Mouse (Mus musculus): ENCODE data around the gene Rbm44. TPM values are rescaled to one million over a fixed set of nuclear protein-coding genes. Genes with fewer than 3 reads are reported as not detected.

Rbm44 gene
- polyA plus RNA-seq (2015; fragmentation: Nextera tagmentation; extraction: Ambion mirVana): 0.90 and 1.4 TPM in 2 replicates

DNA sequence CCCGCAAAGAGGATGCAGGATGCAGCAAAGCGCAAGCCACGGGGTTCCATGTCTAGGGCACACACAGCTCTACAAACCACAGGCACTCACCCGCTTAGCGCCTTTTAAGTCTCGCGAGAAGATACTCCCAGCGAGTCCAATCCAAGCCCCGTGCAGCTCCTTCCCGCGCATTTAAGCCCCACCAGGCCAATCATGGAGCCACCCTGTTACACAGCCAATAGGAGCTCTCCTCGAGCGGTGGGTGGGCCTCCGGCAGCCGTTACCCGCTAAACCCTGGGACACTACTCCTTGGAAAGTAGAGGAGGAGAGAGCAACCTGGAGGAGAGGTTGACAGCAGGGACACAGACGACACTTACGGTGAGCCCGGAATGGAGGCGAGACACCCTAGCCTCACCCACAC, at the start of gene Rbm44:
TSS of gene Rbm44 (plus strand) at position 277 of the 400 bp plus-strand sequence.
- no peaks in the 10 kb centered on the region for H3K36me3 ChIP-seq (replicated peaks)
- 64% methylated on average over 20 of the region's 20 CpGs for WGBS (ENCODE audit: insufficient replicate concordance)
- H3K27ac ChIP-seq (replicated peaks): no peak within 1 kb of the TSS
- no peak within 1 kb of the TSS for H3K9ac ChIP-seq
- H3K4me3 ChIP-seq (replicated peaks): peak within 1 kb of the TSS; percentile 25
- H3K9me3 ChIP-seq (replicated peaks): no peaks in the 10 kb centered on the region
- H3K27me3 ChIP-seq: no peaks in the 10 kb centered on the region
- no peaks in the 10 kb centered on the region for H3K4me1 ChIP-seq (replicated peaks)
- peak within 1 kb of the TSS; percentile 0; the same call in 1 of the 2 replicates for H3K4me2 ChIP-seq
- peak; percentile 74 for ATAC-seq (ENCODE audit: insufficient read depth)

DNA sequence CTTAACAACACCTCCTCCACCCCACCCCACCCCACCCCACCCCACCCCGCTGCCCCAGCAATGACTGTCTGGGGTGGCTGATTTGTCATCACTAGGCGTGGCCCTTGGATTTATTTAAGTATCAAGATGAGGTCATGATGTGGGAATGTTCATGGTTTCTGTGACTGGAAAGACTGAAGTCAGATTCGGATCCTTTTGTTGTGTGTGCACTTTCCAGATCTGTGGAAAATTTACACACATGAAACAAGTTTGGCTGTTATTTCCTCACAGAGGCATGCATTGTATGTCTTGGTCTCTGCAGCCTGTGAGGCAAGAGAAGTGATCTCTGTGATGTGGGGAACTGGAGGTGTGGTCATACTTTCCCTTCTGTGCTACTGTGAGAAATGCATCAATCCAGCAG, 49.6 kb upstream of the Rbm44 start:
- peaks cover 24% of the 10 kb centered on the region for H3K4me1 ChIP-seq (replicated peaks)
- ATAC-seq (ENCODE audit: insufficient read depth): no peak
- no peaks in the 10 kb centered on the region for H3K36me3 ChIP-seq (replicated peaks)
- no peaks in the 10 kb centered on the region for H3K27me3 ChIP-seq
- no peaks in the 10 kb centered on the region for H3K9me3 ChIP-seq (replicated peaks)
- H3K27ac ChIP-seq (replicated peaks): no peak overlapping the region
- H3K4me3 ChIP-seq (replicated peaks): no peak overlapping the region
- 50% methylated on average over 3 of the region's 3 CpGs for WGBS (ENCODE audit: insufficient replicate concordance)
- H3K4me2 ChIP-seq: no peak overlapping the region
- no peak overlapping the region for H3K9ac ChIP-seq

DNA sequence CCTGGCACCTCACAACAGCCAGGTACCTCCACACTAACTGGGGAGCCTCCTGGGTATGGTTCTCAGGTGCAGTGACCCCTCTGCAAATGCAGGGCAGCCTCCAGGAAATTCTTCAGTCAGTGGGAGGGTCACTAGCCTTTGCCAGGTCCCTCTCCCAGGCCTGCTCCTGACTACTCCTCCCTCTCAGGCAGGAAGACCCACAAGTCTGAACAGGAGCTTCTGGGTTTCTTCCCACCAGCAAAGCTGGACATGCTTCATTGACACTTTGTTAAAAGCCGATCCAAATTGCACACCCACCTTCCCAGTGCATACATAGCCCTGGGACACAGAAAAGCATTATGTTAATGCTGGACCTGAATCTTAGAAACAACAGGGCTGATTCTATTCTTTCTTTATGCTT, 49.0 kb upstream of the Rbm44 start:
- H3K9me3 ChIP-seq (replicated peaks): no peaks in the 10 kb centered on the region
- H3K27me3 ChIP-seq: no peaks in the 10 kb centered on the region
- H3K27ac ChIP-seq (replicated peaks): no peak overlapping the region
- peaks cover 25% of the 10 kb centered on the region for H3K4me1 ChIP-seq (replicated peaks)
- ATAC-seq (ENCODE audit: insufficient read depth): no peak
- no peak overlapping the region for H3K9ac ChIP-seq
- no peaks in the 10 kb centered on the region for H3K36me3 ChIP-seq (replicated peaks)
- no peak overlapping the region for H3K4me3 ChIP-seq (replicated peaks)
- 55% methylated on average over 1 of the region's 1 CpGs for WGBS (ENCODE audit: insufficient replicate concordance)
- H3K4me2 ChIP-seq: no peak overlapping the region

DNA sequence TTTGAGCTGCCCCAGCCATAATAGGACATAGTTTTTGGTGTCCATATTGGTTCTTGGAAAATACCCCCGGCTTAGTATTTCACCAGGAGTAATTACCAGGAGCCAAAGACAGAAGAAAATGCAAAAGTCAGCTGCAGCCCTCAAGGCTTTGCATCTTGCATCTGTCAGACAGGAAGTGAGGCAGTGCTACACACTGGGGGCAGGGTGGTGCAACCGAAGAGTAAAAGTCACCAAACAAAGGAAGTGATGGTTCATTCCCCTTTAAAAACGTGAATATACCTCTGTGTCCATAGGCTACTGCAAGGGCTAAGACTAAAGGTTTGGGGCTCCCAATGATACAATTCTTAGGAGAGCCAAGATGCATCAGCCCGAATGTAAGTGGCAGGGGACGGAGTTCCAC, 48.4 kb upstream of the Rbm44 start:
- no peak overlapping the region for H3K27ac ChIP-seq (replicated peaks)
- WGBS (ENCODE audit: insufficient replicate concordance): 40% methylated on average over 5 of the region's 5 CpGs
- H3K9ac ChIP-seq: no peak overlapping the region
- H3K36me3 ChIP-seq (replicated peaks): no peaks in the 10 kb centered on the region
- H3K4me3 ChIP-seq (replicated peaks): no peak overlapping the region
- no peaks in the 10 kb centered on the region for H3K9me3 ChIP-seq (replicated peaks)
- H3K27me3 ChIP-seq: no peaks in the 10 kb centered on the region
- H3K4me1 ChIP-seq (replicated peaks): peaks cover 31% of the 10 kb centered on the region
- H3K4me2 ChIP-seq: no peak overlapping the region
- ATAC-seq (ENCODE audit: insufficient read depth): no peak

DNA sequence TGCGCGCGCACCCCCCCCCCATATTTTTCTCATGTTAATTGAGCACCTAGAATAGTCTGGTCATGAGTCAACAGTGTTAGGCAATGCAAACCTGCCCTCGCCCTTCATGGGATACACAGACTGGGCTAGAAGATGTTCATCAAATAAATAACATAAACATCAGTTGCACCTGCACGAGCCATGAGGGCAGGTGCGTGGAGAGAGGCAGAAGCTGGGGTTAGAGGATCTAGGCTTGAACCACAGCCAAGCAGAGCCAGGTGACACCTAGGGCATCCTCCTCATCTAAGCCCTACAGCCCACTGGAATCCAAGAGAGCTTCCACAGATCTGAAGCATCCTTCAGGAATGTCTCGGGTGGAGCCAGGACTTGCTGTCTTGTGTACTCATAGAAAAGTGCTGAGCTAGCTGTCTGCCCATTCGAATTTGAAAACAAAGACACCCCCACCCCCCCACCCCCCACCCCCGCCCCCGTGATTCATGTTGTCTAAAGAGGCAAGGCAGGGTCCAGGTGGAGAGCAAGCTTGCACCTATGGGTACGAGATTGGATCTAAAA, 47.5 kb upstream of the Rbm44 start:
- Histone ChIP-seq H3K4me1 (replicated peaks) (peaks cover 31% of the 10 kb centered on the region), H3K4me3 (replicated peaks) (no peak overlapping the region), H3K27ac (replicated peaks) (no peak overlapping the region), H3K4me2 (no peak overlapping the region), H3K9me3 (replicated peaks) (no peaks in the 10 kb centered on the region), H3K9ac (no peak overlapping the region), H3K36me3 (replicated peaks) (no peaks in the 10 kb centered on the region), H3K27me3 (no peaks in the 10 kb centered on the region)
- ATAC-seq (ENCODE audit: insufficient read depth): no peak
- WGBS (ENCODE audit: insufficient replicate concordance): 73% methylated on average over 11 of the region's 11 CpGs

DNA sequence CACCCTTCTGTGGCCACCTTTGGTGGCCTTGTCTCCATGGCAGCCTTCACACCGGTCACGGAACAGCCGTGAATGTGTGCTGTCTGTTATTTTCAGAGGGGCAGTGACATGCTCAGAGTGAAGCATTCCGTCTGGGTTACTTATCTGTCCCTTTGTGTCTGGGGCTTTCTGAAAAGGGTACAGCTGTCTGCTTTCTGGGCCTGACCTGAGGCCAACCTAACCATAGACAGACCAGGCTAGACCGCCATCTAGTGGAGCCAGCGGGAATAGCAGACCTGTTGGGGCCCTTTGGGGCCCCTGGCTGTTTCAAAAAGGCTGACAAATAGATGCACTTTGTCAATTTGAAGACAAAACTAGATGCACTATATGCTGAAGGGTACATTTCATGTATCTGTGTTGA, 46.0 kb upstream of the Rbm44 start:
- H3K4me1 ChIP-seq (replicated peaks): peaks cover 23% of the 10 kb centered on the region; the same call in 1 of the 2 replicates
- no peaks in the 10 kb centered on the region for H3K9me3 ChIP-seq (replicated peaks)
- WGBS (ENCODE audit: insufficient replicate concordance): 17% methylated on average over 6 of the region's 6 CpGs
- H3K27me3 ChIP-seq: no peaks in the 10 kb centered on the region
- H3K27ac ChIP-seq (replicated peaks): no peak overlapping the region
- no peak overlapping the region for H3K9ac ChIP-seq
- no peak for ATAC-seq (ENCODE audit: insufficient read depth)
- H3K4me3 ChIP-seq (replicated peaks): no peak overlapping the region
- no peak overlapping the region for H3K4me2 ChIP-seq
- 0 out of 2 replicates have a peak, but pooled peaks cover 4% of the 10 kb centered on the region for H3K36me3 ChIP-seq (replicated peaks)

DNA sequence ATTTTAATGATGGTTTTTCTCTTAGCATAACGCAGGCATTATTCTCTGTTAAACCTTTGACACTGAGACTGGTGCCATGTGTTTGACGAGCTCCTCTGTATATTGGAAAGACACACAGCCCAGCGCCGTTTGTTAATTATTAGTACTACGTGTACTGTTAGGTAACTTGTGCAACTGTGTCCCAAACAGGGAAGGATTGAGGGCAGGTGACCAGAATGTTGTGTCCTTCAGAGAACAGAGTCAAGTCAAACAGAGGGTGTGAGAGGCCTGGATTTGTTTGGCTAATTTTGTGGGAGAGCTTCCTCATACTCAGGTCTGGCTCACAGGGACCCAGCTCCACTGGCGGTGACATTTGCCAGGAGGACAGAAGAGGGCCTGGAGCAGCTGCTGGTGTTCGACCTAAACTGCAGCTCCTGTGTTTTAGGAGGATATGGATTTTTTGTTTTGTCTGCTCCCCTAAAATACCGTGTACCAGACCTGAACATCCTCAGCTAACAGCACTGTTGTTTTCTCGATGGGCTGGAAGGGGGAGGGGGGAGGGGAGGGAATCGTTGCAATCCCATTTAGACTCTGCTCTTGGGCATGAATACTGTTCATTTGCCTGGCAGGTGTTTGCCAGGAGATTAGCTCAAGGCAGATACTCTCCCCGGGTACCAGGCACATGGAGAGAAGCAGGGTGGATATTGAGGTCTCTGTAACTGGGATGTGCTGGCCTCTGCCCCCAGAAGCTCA, 43.0 kb upstream of the Rbm44 start:
- WGBS (ENCODE audit: insufficient replicate concordance): 61% methylated on average over 11 of the region's 11 CpGs
- ATAC-seq (ENCODE audit: insufficient read depth): peak; percentile 79
- peak overlapping the region; percentile 48 for H3K27ac ChIP-seq (replicated peaks)

DNA sequence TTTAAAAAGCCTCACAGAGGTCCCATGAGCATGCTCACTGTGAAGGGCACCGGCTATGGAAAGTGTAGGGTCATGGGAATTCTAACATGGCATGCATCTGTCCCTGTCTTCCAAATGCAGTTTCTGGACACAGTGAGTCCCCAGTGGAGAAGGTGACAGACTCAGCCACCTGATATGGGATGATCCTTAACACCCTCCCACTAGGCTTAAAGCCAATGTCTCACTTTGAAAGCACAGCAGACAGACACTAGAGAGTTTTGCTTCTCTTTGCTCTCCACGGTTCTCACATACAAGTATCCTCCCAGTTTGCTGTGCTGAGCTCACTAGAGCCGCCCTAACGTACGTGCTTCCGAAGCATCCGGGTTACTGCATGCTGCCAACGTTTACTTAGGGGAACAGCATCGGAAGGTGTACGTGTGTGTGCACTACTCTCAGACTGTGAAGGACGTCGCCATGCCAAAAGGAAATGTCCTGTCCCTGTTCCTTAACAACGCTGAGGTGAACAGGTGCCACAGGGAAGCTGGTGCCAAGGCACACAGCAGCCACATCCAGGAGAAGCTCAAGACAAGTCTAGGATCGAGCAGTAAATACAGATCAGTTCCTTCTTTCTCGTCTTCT, 41.4 kb upstream of the Rbm44 start:
- no peak overlapping the region for H3K4me3 ChIP-seq (replicated peaks)
- no peak for ATAC-seq (ENCODE audit: insufficient read depth)
- H3K4me1 ChIP-seq (replicated peaks): peaks cover 10% of the 10 kb centered on the region; the same call in 1 of the 2 replicates
- no peak overlapping the region for H3K27ac ChIP-seq (replicated peaks)
- no peaks in the 10 kb centered on the region for H3K27me3 ChIP-seq
- 71% methylated on average over 15 of the region's 15 CpGs for WGBS (ENCODE audit: insufficient replicate concordance)
- H3K9ac ChIP-seq: no peak overlapping the region
- peaks cover 19% of the 10 kb centered on the region for H3K36me3 ChIP-seq (replicated peaks)
- no peak overlapping the region for H3K4me2 ChIP-seq
- no peaks in the 10 kb centered on the region for H3K9me3 ChIP-seq (replicated peaks)

More for the DNA sequence above, 43.0 kb upstream of the Rbm44 start:
- peaks cover 11% of the 10 kb centered on the region; the same call in 1 of the 2 replicates for H3K4me1 ChIP-seq (replicated peaks)
- peaks cover 15% of the 10 kb centered on the region for H3K36me3 ChIP-seq (replicated peaks)
- H3K9me3 ChIP-seq (replicated peaks): no peaks in the 10 kb centered on the region
- H3K4me2 ChIP-seq: no peak overlapping the region
- H3K27me3 ChIP-seq: no peaks in the 10 kb centered on the region
- H3K4me3 ChIP-seq (replicated peaks): no peak overlapping the region
- H3K9ac ChIP-seq: no peak overlapping the region

DNA sequence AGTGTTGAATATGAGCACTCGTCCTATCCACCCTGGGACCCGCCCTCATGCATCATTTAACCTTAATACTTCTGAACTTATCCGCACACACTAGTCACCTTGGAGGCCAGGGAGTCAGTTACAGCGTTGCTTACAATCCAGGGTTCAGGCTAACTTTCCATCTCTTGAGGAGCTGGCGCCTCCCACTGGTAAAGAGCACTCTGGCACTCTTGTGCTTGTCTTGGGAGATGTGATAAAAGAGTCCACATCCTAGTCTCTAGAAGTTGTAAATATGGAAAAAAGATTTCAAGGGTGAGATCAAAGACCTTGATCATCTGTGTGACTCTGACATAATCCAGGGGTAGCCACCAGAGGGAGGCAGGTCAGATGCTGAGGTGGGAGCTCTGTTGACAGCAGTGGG, 37.3 kb upstream of the Rbm44 start:
- Histone ChIP-seq H3K36me3 (replicated peaks) (peaks cover 29% of the 10 kb centered on the region), H3K9ac (no peak overlapping the region), H3K27me3 (no peaks in the 10 kb centered on the region), H3K9me3 (replicated peaks) (no peaks in the 10 kb centered on the region), H3K4me3 (replicated peaks) (no peak overlapping the region), H3K27ac (replicated peaks) (no peak overlapping the region), H3K4me1 (replicated peaks) (no peaks in the 10 kb centered on the region), H3K4me2 (no peak overlapping the region)
- ATAC-seq (ENCODE audit: insufficient read depth): no peak
- 57% methylated on average over 5 of the region's 5 CpGs for WGBS (ENCODE audit: insufficient replicate concordance)

DNA sequence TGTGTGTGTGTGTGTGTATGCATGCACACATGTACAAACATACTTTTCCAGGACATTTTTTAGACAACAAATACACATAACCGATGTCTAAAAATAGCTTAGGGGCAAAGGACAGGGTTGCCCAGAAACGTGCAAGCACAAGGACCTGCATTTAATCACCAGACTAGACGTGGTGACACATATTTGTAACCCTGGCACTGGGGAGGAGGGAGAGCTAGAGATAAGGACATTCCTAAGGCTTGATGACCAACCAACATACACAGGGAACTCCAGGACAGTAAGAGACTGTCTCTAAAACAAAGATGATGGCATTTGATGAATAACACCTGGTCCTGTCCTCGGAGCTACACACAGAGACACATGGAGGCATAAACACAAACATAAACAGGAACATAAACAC, 35.6 kb upstream of the Rbm44 start:
- Histone ChIP-seq H3K4me3 (replicated peaks) (no peak overlapping the region), H3K9ac (no peak overlapping the region), H3K4me1 (replicated peaks) (no peaks in the 10 kb centered on the region), H3K27me3 (no peaks in the 10 kb centered on the region), H3K4me2 (no peak overlapping the region), H3K27ac (replicated peaks) (no peak overlapping the region), H3K36me3 (replicated peaks) (peaks cover 36% of the 10 kb centered on the region), H3K9me3 (replicated peaks) (no peaks in the 10 kb centered on the region)
- WGBS (ENCODE audit: insufficient replicate concordance): 47% methylated on average over 4 of the region's 4 CpGs
- no peak for ATAC-seq (ENCODE audit: insufficient read depth)

DNA sequence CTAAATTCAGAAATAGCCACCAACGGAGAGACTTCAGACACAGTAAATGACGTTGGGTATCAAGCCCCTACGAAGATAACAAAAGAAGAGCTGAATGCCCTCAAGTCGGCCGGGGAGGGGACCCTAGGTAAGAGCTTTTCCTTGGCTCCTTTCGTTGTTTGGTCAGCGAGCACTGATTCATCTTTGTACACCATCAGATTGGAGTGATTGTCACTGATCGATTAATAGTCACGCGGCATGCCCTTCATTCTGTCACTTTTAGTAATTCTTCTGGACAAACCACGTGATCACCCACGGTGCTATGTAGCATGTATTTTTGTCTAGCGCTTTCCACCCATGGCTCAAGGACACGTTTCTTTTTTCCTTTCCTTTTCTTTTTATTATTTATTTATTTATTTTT, 32.7 kb upstream of the Rbm44 start:
- no peak overlapping the region for H3K4me2 ChIP-seq
- ATAC-seq (ENCODE audit: insufficient read depth): no peak
- no peak overlapping the region for H3K4me3 ChIP-seq (replicated peaks)
- peaks cover 36% of the 10 kb centered on the region for H3K36me3 ChIP-seq (replicated peaks)
- WGBS (ENCODE audit: insufficient replicate concordance): 76% methylated on average over 14 of the region's 14 CpGs
- no peaks in the 10 kb centered on the region for H3K4me1 ChIP-seq (replicated peaks)
- H3K27ac ChIP-seq (replicated peaks): no peak overlapping the region
- no peaks in the 10 kb centered on the region for H3K9me3 ChIP-seq (replicated peaks)
- H3K27me3 ChIP-seq: no peaks in the 10 kb centered on the region
- H3K9ac ChIP-seq: no peak overlapping the region

All from liver, embryonic 15.5 days (tissue).